Mouse (Mus musculus): Measurements from ENCODE around the gene Ubash3b.

Ubash3b gene

GRCm38 (mm10) chr9:41166886-41167285 is 5.4 kb upstream of the Ubash3b start:
- no peak for DNase-seq

DNA sequence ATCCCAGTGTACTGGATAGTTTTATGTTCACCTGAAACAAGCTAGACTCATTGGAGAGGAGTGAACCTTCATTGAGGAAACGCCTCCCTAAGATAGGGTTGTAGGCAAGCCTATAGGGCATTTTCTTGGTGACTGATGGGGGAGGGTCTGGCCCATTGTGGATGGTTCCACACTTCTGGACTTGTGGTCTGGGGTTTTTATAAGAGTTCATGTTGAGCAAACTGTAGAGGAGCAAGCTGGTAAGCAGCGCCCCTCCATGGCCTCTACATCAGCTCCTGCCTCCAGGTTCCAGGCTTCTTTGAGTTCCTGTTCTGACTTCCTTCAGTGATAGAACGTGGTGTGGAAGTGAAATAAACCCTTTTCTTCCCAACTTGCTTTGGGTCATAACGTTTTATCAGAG is 866 bp upstream of the Ubash3b start:
- no peak for DNase-seq

- DNase-seq: no peak
These were observed 841 bp downstream of the Ubash3b start for GRCm38 (mm10) chr9:41160536-41161176.

DNA sequence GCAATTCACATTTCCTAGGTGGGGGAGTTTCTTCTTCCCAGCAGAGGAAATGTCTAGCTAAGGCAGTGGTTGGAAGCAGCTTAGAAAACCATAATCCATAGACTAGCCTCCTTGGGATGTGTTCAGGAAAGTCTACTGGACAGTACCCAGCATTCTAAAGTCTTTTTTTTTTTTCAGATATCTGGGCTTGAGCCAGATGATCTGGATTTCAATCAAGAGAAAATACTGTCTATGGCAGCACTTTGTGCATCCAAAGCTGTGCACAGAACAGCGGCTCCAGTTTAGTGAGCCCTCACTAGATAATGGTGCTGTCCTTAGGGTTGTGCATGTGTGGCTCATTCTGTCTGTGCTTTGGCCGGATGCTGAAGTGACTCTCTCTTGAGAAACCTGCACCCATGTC is 2.3 kb downstream of the Ubash3b start:
- no peak for DNase-seq

GRCm38 (mm10) chr9:41157872-41158567 is 3.5 kb downstream of the Ubash3b start:
- DNase-seq: no peak

DNA sequence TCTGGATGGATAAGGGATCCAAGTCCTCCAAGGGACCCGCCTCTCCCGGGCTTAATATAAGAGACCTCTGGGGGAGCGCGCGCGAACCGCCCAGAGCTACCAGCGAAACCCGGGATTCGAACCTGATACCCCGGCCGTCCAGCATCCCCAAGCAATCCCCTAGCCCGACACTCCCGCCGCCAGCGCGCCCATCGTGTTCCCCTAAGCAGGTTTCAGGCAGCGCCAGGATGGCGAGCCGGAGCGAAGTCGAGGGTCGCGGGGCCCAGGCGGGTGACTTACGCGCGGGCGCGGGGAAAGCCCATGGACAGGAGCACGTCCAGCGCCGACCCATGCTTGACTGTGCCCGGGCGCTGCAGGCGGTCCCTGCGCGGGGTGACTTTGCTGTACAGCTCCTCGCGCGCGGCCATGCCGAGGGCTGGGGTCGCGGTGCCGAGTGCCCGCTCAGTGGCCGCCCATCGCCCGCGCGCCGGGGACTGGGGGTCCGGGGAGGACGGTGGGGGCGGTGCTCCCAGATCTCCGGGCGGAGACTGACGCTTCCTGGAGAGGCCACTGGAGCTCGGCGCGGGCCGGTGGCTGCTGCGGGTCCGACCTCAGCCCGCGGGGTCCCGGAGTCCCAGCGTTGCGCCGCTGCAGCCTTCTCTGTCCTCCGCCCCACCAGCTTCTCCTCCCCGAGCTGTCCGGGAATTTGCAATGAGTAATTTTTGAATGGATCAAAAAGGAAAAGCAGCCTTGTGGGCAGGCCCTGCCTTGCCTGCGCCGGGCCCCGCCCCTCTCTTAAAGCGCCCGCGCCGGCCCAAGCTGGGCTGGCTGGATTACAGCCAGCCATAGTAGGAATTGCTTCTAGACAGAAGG is 4.3 kb downstream of the Ubash3b start:
- DNase-seq: peak; percentile 83

- DNase-seq: peak; percentile 57
These were observed 4.8 kb downstream of the Ubash3b start for GRCm38 (mm10) chr9:41156720-41157019.

DNA sequence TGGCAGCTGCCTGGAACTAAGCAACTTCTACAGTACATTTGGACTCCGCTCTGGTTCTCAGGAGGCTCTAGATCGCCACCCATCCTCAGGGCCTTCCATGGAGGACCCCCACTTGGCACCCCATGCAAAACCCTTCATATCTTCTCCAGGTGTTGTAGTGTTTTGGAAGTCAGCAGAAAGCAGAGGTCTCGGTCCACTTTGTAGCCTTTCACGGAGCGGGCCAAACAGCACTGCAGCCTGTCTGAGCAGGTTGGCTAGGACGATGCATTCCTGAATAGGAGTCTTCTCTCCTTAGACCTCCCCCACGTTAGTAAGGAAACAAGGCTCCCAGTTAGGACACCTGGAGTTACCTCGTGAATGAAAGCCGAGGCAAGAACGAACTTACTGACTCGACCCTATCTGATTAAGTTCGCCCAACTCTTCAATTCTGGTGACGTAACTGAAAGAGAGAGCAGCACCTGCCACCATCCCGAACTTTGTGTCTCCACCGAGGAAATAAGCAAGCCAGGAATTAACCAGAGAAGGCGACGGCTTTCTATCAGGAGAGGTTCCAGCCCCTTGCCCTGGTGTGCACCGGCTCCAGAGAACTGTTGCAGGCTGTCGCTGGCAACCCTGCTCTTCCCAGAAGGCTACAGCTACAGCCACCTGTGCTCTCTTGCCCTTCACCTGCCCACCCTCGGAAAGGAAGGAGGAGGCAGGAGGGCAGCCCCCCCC is 5.3 kb downstream of the Ubash3b start:
- no peak for DNase-seq

DNA sequence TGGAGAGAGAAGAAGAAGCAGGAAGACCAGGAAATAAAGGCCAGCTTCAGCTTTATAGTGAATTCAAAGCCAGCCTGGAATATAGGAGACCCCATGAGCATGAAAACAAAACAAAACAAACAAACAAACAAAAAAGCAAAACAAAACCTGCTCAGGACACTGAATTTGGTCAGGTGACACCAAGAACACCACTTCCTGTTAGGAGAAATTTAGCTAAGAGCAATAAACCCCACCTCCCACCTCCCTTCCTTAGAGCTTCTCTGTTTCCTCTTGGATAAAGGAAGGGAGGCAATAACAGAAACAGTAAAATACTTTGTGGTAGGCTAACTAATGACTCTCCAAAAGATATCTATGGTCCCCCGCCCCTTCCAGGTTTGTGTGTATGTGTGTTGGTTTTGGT is 7.5 kb downstream of the Ubash3b start:
- DNase-seq: no peak

DNA sequence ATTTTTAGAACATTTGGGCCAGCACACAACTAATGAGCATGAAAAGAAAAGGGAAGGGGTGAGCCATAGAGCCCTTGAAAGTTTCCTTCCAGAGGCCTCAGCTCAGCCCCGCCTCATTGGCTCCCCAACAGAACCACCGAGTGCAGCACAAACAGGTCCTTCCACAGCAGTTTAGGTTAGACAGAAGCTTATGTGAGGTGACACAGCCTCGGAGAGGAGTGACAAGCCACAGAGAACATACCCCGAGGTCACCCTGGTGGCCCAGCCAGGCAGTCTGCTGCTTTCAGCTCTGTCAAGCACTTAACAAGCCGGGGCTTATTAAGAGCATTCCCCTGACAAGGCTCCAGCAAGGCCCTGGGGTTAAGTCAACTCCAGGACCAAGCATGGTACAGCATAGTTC is 8.4 kb downstream of the Ubash3b start:
- no peak for DNase-seq

DNA sequence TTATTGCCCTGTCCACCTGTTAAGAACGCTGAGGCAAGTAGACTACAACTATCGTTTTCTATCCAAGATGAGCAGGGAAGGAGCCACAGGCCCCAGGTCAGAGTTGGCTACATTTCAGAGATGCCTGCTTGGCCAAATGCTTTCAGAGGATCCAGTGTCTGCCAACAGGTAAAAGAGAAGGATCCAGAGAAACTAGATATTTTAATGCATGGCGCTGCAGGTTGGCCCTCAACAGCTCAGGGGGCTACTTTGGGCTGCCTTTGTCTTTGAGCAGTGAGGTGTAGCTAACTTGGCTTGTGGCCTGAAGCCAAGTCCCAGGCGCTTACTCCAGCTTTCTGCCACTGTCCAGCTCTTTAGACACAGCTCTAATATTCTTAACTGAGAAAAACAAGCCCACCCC is 10.0 kb downstream of the Ubash3b start:
- no peak for DNase-seq

DNA sequence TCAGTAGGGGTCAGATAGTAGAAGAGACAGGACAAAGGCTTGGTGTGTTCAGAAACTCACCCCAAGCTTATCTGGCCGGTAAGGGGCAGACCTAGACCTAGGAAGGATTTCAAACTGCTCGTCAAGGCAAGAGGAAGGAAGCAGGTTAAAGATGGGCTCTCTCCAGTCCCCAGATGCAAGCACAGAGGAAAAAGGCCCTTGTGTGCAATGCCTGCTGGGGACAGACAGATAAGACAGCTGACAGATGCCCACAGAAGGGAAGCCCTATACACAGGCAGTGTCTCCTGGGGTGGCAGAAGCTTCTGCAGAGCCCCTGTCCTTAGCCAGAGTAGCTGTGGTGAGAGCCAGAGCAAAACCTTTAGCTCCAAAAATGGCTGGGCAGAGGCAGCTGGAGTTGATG is 11.6 kb downstream of the Ubash3b start:
- DNase-seq: no peak

- peak; percentile 44 for DNase-seq
These were observed 12.3 kb downstream of the Ubash3b start for GRCm38 (mm10) chr9:41149079-41149676.

GRCm38 (mm10) chr9:41148600-41148999 is 12.9 kb downstream of the Ubash3b start:
- no peak for DNase-seq

DNA sequence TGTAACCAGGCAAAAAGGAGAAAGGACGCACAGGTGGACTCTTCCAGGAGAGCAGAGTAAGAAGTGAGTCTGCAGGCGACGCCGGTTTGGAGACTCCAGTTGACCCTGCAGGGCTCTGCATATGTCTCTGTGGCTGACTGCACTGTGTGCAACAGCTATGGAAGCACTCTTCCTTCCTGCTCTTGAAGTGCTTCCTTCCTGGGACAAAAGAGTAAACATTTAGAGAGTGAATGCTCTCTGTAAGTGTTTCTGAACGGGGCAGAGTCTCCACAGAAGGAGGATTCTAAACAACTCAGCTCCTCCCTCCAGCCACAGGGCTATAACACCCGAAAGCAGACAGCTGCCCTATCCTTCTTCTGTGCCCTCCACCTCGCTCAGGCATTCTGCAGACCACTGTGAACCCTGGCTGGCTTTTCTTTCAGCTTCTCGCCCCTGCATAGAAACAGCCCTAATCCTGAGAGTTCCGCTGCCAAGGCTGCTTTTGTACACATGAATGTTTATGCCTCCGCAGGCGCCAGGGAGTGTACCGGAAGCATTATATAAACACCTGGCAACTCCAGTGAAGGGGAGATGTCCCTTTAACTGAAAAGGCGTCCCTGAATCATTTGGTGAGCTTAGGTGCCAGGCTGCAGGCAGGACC is 14.2 kb downstream of the Ubash3b start:
- DNase-seq: peak; percentile 38

- DNase-seq: no peak
These were observed 17.7 kb downstream of the Ubash3b start for GRCm38 (mm10) chr9:41143825-41144224.

DNA sequence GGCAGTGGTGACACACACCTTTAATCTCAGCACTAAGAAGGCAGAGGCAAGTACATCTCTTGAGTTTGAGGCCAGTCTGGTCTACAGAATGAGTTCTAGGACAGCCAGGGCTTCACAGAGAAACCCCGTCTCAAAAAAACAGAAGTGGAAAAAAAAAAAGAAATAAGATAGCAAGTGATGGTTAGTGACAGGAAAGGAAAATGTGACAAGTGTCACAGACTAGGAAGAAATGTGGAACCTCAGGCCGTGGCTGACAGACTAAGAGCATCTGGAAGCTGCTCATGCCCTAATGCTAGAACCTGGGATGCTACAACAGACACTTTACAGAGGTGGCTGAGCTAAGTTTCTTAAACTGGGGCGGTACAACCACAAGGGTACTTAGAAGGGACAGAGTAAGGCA is 18.4 kb downstream of the Ubash3b start:
- DNase-seq: no peak

DNA sequence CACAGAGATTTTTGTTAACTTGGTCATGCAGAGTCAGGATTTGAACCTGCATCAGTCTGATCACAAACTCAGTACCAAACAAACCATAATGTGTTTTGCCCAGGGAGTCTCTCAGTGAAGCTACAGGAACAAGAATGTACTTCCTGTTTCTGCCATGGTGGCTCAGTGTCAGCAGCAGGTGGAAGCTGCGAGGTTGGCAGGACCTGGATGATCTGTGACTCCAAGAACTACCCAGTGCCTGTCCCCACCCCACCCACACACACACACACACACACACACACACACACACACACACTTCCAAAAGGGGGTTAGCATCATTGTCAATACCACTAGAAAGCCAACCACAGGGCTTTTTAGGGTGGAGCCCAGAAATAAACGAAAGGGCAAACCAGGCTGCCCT is 20.5 kb downstream of the Ubash3b start:
- no peak for DNase-seq

- DNase-seq: no peak
These were observed 22.3 kb downstream of the Ubash3b start for GRCm38 (mm10) chr9:41138987-41139808.

- DNase-seq: peak; percentile 44
These were observed 24.6 kb downstream of the Ubash3b start for GRCm38 (mm10) chr9:41136691-41137467.

DNA sequence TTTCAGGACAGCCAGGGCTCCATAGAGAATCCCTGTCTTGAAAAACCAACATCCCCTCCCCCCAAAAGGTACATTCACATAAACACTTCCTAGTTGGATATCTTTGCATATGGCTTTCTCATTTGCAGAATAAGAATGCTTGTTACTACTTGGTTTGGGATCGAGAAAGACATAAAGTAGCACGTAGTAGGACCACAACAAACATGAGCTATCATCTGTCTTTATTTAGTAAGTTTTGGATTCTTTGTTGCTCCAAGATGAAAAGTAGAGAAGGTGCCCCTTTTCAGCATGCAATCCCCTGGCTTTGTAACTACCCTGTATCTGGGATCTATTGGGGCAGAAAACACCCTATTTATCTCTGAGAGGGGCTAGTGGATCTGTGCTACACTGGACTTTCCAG is 25.2 kb downstream of the Ubash3b start:
- DNase-seq: no peak
